Mouse (Mus musculus) cerebellum, postnatal 4 days (tissue): ENCODE data around the gene C330021F23Rik.
"Not testable (repeated sequence)": the region's sequence is repeated elsewhere in the genome, so short reads cannot be mapped to it uniquely, and the experiment has no call there.

Experiments used
- DNase-seq, 2 experiments: peaks; one replicate each; pipeline ENCODE4 v3.0.0; 2022; ENCODE audit warnings: low spot score in 2 of 2, mixed read lengths in 1 of 2

Gene C330021F23Rik

DNA sequence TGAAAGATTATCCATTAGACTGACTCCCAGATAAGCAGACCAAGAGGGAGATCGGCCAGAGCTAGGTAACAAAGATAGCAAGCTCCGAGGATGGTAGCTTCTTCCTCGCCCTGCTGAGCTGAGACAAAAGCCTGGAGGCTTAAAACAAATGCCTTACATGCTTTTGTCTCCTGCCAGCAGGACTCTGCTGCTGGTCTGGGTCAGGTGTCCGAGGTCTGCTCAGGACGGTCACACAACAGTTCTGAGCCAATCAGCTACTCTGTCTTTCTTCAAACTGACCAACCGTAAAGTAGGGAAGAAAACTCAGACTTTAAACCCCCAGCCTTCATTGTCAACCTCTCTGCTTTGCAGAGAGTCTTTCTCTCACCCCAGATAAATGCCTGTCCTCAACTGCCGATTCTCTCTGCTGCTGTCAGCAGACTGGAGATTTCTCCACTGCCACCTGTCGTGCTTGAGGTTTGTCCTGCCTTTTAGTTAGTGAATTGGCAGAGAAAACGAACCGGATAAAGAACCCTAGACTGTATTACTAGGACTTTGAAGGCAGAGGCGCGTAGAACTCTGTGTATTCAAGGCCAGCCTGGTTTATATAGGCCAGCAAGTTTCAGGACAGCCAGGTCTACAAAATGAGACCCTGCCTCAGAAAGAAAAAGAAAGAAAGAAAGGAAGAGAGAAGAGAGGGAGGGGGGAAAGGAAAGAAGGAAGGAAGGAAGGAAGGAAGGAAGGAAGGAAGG is at the start of gene C330021F23Rik:
Gene C330021F23Rik (plus strand): TSS at position 350 of the 731 bp plus-strand sequence.
- no peak for DNase-seq

DNA sequence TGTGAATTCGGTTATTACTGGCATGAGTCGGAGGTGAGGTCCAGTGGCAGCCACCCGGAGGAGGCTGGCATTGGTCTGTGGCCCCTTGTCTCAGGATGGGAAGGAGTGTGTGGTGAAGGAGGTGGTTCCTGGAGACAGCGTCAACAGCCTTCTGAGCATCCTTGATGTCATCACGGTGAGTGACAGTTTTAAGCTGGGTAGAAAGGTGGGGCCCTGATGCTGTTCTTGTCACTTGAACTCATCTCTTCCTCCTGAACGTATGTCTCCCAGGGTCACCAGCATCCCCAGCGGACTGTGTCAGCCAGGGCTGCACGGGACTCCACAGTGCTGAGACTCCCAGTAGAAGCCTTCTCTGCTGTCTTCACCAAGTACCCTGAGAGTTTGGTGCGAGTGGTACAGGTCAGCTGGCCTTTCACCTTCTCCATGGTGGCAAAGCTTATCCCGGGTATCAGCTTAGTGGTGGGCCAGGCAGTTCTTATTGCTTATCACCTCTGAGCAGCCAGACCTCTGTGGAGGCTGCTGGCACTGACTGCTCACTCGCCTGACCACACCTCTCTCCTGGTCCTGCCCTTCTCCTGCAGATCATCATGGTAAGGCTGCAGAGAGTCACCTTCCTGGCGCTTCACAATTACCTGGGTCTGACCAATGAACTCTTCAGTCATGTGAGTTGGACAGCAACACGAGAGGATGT is 45.6 kb upstream of the C330021F23Rik start:
- DNase-seq: no peak

DNA sequence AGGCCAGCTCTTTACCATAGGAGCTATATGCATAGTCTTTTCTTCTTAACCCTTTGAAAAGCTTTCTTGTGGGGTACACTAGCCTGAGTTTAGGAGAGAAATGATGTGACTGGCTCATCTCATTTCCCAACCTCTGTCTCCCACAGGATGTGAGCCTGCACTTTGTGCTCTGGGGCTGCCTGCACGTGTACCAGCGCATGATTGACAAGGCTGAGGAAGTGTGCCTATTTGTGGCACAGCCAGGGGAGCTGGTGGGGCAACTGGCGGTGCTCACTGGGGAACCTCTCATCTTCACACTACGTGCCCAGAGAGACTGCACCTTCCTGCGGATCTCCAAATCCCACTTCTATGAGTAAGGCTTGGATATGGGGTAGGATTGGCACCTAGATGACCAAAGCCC is 37.0 kb upstream of the C330021F23Rik start:
- no peak for DNase-seq

DNA sequence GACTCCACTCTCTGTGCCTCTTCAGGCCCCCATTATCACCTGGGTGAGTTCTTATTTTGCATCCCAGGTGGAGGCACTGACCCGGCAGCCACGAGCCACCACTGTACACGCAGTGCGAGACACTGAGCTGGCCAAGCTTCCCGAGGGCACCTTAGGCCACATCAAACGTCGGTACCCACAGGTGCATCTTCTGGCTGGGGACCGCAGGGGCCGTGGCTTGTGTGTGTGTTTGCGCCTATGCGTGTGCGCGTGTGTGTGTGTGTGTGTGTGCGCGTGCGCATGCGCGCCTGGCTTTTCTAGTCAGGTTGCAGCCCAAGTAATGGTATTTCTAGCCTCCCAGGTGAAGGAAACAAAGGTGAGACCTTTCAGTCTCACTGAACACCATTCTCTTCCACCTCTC is 35.9 kb upstream of the C330021F23Rik start:
- DNase-seq: no peak

DNA sequence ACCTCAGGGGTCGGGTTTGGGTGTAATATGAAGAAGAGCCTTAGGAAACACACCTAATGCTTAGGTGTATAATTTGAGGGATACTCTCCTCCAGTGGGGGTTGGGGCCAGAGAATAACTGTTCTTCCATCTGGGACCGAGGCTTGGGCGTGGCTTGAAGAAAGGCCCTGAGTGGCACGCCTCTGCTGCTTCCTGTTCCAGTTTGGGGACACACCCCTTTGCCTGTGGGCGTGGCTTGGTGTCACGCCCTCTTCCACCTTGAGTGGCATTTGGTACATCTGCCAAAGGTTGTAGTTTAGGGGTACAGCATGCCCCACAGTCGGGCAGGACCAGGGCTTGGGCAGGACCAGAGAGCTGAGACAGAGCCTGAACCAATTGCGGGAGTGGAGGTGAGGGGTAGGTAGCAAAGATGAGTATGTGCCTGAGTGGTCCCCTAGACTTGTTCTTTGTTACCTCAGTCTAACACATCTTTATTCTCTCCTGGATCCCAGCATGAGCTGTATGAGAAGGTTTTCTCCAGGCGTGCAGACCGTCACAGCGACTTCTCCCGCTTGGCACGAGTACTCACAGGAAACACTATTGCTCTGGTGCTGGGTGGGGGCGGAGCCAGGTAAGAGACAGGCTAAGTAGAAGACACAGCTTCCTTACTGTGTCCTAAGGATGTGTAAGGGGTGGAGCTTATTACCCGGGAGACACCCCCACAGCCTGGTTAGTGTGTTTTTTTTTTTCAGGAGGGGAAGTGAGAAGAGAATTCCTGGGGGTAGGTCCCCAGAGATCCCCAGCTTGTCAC is 31.5 kb upstream of the C330021F23Rik start:
- DNase-seq: no peak

DNA sequence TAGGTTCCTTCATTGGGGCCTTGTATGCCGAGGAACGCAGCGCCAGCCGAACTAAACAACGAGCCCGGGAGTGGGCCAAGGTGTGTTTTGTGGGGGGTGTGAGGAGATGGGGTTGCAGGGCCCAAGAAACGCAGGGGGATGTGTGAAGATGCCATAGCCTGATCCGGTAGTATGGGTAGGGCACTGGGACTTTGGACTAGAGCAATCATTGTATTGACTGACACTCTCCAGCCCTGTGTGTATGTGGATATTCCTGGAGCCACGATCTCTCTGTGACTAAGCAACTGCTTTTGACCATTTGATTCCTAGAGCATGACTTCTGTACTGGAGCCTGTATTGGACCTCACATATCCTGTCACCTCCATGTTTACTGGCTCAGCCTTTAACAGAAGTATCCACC is 30.9 kb upstream of the C330021F23Rik start:
- DNase-seq: no peak

DNA sequence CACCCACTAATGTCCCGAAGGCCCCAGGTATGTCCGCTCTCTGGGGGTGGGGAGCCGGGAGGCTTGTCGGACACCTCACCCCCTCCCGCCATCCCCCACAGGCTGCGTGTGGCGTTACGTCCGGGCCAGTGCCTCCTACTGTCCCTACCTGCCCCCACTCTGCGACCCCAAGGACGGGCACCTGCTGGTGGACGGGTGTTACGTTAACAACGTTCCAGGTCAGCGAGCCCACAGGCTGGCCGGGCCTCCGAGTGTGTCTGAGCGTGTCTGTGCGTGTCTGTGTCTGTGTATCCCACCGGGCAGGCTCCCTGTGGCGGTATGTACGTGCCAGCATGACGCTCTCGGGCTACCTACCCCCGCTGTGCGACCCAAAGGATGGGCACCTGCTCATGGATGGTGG is 30.1 kb upstream of the C330021F23Rik start:
- no peak for DNase-seq

DNA sequence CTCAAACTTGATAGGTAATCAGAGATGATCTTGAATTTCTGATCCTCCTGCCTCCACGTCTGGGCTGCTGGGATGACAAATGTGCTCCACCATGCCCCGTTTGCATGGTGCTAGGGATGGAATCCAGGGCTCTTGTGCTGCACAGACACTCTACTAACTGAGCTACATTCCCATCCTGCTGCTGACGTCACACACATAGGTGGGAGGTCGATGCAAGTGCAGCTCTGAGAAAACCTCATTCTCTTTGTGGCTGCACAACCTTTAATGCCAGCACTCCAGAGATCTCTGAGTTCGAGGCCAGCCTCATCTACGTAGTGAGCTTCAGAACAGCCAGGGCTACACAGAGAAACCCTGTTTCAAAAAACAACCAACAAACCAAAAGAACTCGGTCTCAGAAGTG is 28.6 kb upstream of the C330021F23Rik start:
- DNase-seq: no peak

DNA sequence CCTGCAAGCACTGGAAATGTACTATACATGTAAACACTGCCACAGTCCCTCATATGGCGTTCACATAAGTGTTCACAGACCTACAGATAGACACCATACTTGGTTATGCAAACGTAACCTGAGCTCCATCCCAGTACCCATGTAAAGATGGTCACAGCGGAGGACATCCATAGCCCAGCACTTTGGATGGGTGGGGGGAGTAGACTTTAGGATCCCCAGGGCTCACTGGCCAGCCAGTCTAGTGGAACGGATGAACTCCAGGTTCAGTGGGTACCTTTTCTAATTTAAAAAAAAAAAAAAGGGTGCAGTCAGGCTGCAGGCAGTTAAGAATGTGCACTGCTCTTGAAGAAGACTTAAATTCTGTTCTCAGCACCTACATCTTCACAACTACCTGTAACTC is 27.7 kb upstream of the C330021F23Rik start:
- no peak for DNase-seq

DNA sequence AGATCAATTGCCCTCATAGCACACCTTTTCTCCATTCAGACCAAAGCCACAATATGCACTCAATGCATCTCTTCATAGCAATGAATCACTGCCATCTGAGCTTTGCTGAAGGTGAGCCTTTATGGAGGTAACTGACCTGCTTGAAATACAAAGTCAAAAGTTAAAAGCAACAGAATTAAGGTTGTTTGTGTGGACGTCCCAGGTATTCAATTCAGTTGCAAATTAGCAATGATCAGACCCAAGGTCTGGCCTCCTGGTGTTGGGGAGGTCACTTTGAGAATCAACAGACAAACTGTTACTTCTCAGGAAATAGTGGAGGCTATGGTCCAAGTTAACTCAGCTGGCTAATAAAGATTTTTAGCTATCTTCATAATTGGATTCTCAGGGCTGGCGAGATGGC is 21.3 kb upstream of the C330021F23Rik start:
- no peak for DNase-seq

DNA sequence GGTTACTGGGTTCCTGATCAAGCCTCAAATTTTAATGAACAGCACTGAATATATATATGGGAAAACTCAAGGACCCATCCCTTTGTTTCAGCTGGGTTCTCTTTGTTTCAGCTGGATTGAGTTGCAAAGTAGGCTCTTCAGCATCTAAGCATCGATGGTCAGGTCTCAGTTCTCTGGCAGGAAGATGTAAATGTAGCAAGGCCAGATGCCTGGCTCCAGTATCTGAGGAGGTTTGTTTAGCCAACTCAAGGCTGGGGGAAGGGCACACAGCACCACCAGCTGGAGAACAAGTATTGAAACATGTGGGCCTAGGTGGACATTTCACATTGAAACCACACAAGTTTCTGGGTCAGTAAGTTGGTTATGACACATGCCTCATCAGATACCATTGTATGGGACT is 15.6 kb upstream of the C330021F23Rik start:
- DNase-seq: no peak

DNA sequence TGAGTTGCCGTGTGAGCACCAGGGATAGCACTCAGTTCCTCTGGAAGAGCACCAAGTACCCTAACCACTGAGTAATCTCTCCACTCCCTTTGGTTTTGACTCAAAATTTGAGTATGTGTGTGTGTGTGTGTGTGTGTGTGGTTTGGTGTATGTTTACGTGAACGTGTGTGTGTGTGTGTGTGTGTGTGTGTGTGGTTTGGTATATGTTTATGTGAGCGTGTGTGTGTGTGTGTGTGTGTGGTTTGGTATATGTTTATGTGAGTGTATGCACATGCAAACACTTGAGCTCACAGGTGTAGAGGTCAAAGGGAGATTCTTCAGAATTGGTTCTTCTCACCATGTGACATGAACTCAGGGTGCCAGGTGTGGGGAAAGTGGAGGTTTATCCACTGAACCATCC is 11.7 kb upstream of the C330021F23Rik start:
- DNase-seq: no peak

DNA sequence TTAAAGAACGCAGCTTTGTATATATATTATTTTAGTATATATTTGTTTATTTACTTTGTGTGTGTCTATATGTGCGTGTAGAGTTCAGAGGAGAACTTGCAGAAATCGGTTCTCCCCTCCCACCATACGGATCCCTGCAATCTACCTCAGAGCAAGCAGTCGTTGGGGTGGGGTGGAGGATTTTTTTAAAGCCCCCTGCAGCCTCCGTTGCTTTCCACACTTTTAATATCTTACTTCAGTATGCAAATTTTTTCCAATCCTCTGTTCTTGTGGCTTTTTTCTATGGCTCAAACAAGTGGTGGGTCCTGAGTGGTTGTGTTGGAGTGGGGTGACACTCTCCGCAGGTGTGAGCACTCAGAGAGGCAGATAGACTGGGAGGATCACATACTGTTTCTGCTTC is 588 bp downstream of the C330021F23Rik start:
- no peak for DNase-seq

DNA sequence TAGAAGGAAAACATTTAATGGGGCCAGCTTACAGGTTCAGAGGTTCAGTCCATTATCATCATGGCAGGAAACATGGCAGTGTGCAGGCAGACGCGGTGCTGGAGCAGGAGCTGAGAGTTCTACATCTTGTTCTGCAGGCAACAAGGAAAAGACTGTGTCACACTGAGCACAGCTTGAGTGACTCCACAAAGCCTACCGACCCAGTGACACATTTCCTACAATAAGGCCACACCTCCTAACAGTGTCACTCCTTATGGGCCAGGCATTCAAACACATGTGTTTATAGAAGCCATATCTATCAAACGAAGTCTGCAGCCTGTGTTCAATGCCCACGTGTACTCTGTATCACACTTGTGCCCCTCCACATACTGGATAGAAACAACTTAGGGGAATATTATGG is 2.0 kb downstream of the C330021F23Rik start:
- no peak for DNase-seq

DNA sequence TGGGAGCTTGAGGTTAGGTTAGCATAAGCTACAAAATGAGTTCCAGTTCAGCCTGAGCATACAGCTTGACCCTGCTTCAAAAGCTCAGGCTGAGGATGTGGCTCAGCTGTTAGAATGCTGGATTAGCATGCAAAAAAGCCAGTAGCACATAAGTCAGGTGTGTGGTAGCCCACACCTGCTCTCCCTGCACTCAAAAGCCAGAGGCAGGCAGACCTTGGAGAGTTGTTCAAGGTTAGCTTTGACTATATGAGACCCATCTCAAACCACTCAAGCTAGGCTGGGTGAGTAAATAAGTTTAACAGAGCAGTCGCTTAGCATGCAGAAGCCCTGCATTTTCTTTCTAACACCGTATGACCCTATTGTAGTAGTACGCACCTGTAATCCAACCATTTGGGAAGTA is 6.8 kb downstream of the C330021F23Rik start:
- DNase-seq: no peak

DNA sequence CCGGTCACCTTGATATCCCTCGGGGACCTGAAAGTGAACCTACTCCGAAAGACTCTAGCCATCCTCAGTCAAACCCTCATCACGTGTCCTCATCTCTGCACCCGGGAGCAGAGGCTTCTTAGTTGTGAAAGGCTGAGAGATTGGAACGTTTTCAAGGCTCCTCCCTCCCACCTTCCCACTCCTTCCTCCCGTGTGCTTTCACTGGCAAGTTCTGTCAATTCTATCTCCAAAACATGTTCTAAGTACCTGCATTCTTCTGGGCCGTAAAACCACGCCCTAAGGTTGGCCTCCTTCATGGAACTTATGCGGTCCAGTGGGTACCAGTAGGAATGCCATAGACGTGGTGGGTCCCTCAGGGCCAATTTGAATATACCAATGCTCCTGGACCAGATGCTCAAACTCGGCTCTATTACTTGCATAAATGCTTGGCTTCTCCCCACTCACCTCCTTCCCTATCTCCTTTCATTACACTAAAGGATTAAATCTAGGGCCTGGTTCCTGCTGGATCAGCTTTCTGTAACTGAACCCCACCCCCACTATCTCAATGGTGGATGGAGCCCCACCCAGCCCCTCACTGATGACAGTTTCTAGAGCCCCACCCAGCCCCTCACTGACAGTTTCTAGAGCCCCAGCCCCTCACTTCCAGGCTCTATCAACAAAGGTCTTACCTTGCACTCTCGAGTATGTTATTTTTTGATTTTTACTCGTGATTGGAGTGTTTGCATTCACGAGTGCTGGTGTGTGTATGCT is 8.6 kb downstream of the C330021F23Rik start:
- no peak for DNase-seq

DNA sequence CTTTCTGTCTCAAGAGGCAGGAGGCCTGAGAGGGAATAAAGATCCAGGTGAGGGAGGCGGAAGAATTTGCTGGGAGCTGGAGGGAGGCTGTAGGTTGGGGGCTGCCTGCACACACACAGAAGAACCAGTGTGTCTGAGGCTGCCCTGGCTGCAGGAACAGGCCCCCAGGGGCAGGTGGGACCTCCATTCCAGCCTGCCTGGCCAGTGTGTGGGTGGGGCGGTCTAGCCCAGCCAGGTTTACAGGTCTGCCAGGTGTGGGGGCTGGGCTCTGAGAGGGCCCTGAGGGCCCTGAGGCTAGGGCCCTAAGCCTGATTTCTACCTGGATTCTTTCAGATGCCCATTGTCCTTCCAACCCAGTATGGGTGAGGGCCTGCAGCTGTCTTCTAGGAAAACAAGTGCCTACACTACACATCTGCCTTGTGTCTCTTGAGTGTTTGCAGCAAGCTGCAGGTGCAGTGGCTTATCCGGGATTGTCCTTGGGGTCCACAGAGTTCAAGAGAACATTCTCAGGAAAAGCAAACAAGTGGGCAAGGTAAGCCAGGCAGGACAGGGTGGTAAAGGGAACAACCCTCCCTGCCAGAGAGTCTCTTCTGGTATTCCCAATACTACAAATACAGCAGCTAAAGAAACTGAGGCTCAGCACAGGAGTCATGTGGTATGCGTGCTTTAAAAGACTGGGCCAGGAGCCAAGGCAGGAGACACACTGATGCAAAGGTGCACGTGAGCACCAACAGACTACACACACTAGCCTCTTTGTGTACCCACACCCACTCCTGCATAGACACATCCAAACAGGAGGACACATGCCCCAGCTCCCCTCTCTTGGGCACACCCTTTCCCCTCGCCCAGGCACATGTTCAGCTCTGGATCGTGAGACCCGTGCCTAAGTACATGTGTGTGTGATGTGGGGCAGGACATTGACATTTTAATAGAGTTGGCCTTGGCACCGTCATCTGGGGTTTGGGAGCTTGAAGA is 11.9 kb downstream of the C330021F23Rik start:
- DNase-seq: no peak

DNA sequence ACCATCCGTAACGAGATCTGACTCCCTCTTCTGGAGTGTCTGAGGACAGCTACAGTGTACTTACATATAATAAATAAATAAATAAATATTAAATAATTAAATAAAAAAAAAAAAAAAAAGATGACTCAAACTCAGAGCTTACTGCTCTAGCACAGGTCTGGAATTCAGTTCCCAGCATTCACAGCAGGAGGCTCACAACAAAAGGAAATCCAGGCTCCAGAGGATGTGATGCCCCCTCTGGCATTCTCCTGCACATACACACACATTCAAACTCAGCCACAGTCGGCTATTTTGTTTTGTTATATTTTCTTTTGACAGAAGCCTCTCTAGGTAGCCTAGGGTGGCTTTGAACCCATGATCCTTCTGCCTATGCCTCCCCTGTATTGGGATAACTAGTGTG is 14.2 kb downstream of the C330021F23Rik start:
- DNase-seq: not testable (repeated sequence)

DNA sequence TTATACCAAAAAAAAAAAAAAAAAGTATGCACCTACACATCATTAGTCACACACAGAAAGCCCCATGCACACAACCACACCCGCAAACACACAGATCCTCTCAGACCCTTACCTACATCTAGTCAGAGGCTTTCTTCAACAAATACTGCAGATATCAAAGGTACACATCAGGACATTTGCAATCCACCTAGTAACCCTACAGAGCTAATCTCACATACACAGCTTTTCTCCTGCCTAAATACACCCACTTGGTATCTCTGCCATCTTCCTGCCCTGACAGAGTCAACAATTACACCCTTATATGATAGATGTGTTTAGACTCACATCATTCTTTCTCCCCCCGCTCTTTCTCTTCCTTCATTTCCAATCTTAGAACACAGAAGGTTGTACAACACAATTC is 18.7 kb downstream of the C330021F23Rik start:
- DNase-seq: no peak

DNA sequence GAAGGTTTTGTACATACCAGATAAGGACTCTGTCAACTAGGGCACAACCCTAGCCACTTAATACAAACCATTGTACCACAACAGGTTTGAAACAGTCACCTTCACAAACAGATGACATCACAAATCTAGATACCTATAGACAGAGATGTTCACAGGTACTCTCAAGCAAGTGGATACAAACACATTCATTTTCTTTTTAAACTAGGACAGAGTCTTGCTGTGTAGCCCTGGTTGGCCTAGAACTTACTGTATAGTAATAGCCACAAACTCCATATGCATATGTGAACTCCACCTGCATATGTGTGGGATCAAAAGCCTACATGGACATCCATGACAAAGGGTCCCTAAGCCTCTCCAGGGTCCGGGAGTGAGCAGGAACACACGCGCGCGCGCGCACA is 19.2 kb downstream of the C330021F23Rik start, which contains the start of gene Camsap3:
Gene Camsap3 (plus strand): TSS at position 301 of the 398 bp plus-strand sequence.
- DNase-seq: no peak
